Comparison of ENCODE assay signal across 18 mouse cellular contexts in genomic region chr8:61831944-61832343, GRCm38 (mm10).
DNase-seq lines count a peak whose midpoint lies in the region; ATAC-seq lines count a peak whose summit lies in the region.
"Had no signal": no experiment of that assay in that cellular context is flagged by ENCODE, and none has a peak within 500 bp of the region (broad histone marks: within the 10 kb centered on the region; RNA-seq: fewer than 3 reads in every experiment).

No protein-coding gene starts in this region.

- no peaks in the 10 kb centered on the region for H3K36me3 ChIP-seq in limb, embryonic 12.5 days
- H3K36me3 ChIP-seq in forebrain, embryonic 13.5 days (ENCODE audit: poor library complexity, severe bottlenecking): no peaks in the 10 kb centered on the region
- H3K36me3 ChIP-seq: hindbrain, embryonic 13.5 days; midbrain, embryonic 12.5 days had no signal

- peaks cover 25% of the 10 kb centered on the region for H3K4me1 ChIP-seq in limb, embryonic 12.5 days (replicated peaks)
- H3K4me1 ChIP-seq in forebrain, embryonic 13.5 days: no peaks in the 10 kb centered on the region
- H3K4me1 ChIP-seq: hindbrain, embryonic 13.5 days; midbrain, embryonic 12.5 days had no signal

- 61% methylated on average over 4 of the region's 4 CpGs for WGBS in limb, embryonic 12.5 days
- WGBS in forebrain, embryonic 13.5 days: 83% methylated on average over 4 of the region's 4 CpGs

- no peak overlapping the region for H3K4me2 ChIP-seq in limb, embryonic 12.5 days
- H3K4me2 ChIP-seq in forebrain, embryonic 13.5 days: no peak overlapping the region
- H3K4me2 ChIP-seq: hindbrain, embryonic 13.5 days; midbrain, embryonic 12.5 days had no signal

- DNase-seq in heart, adult 11 months: peak; percentile 94
- no peak for DNase-seq in heart, postnatal 14 days
- DNase-seq in kidney, adult 9 months: peak; percentile 2
- no peak for DNase-seq in kidney, adult 11 months
- DNase-seq in 3T3-L1 (ENCODE audit: low read depth, low spot score): peak; percentile 11
- DNase-seq in cerebellum, adult 9-10 months: no peak
- DNase-seq: adrenal gland, adult 8-10 months; cerebellum, adult 11-12 months; forebrain, postnatal 0 days; kidney, postnatal 10 days; right cerebral cortex, postnatal 25 days; thymus, postnatal 25 days had no signal

- H3K27me3 ChIP-seq in limb, embryonic 12.5 days: no peaks in the 10 kb centered on the region
- no peaks in the 10 kb centered on the region for H3K27me3 ChIP-seq in forebrain, embryonic 13.5 days
- H3K27me3 ChIP-seq: CH12.LX; hindbrain, embryonic 13.5 days; midbrain, embryonic 12.5 days had no signal

- intact Hi-C loops in heart, postnatal 14 days (cut with DNase I): loop anchor here (5.0 kb wide), 1 partner anchor 125 kb away; no protein-coding TSS in a partner anchor

- 0 out of 2 replicates have a peak overlapping the region, but pooled peaks have one; percentile 29 for H3K27ac ChIP-seq in limb, embryonic 12.5 days
- no peak overlapping the region for H3K27ac ChIP-seq in forebrain, embryonic 13.5 days
- H3K27ac ChIP-seq: hindbrain, embryonic 13.5 days; macrophage; midbrain, embryonic 12.5 days had no signal

- no peak overlapping the region for H3K4me3 ChIP-seq in limb, embryonic 12.5 days (replicated peaks)
- H3K4me3 ChIP-seq in forebrain, embryonic 13.5 days: no peak overlapping the region
- H3K4me3 ChIP-seq: hindbrain, embryonic 13.5 days; midbrain, embryonic 12.5 days had no signal

- no peaks in the 10 kb centered on the region for H3K9me3 ChIP-seq in limb, embryonic 12.5 days
- no peaks in the 10 kb centered on the region for H3K9me3 ChIP-seq in forebrain, embryonic 13.5 days (replicated peaks)
- H3K9me3 ChIP-seq: hindbrain, embryonic 13.5 days; midbrain, embryonic 12.5 days had no signal

- H3K9ac ChIP-seq in limb, embryonic 12.5 days (replicated peaks): no peak overlapping the region
- H3K9ac ChIP-seq in forebrain, embryonic 13.5 days: no peak overlapping the region
- H3K9ac ChIP-seq: forebrain, postnatal 0 days; hindbrain, embryonic 13.5 days; midbrain, embryonic 12.5 days had no signal

- ATAC-seq in limb, embryonic 12.5 days (ENCODE audit: insufficient number of reproducible peaks, insufficient read depth, low FRiP score, low TSS enrichment, low read depth): peak; percentile 42; the same call in 1 of the 2 replicates
- ATAC-seq in forebrain, embryonic 13.5 days: no peak
- ATAC-seq: forebrain, postnatal 0 days had no signal

Comparison
In these comparisons a context has a peak if more than half of its experiments do, and no peak if none do; other contexts are left out.
1. DNase-seq: peak in heart, adult 11 months (single experiment), kidney, adult 9 months (single experiment) and 3T3-L1 (single experiment); none in heart, postnatal 14 days (0 of 2), kidney, adult 11 months (single experiment) and cerebellum, adult 9-10 months (single experiment).